Mouse (Mus musculus): ENCODE data around the gene Micu1. TPM values are rescaled to one million over a fixed set of nuclear protein-coding genes. Genes with fewer than 3 reads are reported as not detected.

The Micu1 gene
- polyA plus RNA-seq, 1 experiment, result not detected

GRCm38 (mm10) chr10:59790291-59790929 is 88.1 kb downstream of the Micu1 start:
- H3K4me3 ChIP-seq (ENCODE audit: insufficient read depth, low read depth, low read length), result no peak overlapping the region
- H3K27ac ChIP-seq (ENCODE audit: insufficient read depth, low read depth, low read length), result no peak overlapping the region
- WGBS, result 92% methylated on average over 11 of the region's 11 CpGs
- peaks cover 3% of the 10 kb centered on the region; the same call in 1 of the 2 replicates for H3K4me1 ChIP-seq (ENCODE audit: control insufficient read depth, insufficient read depth, low read length)
- no peak for TF ChIP-seq CTCF (IDR thresholded peaks at IDR 0.05; ENCODE audit: insufficient read depth, low read depth, low read length)

- H3K4me3 ChIP-seq (ENCODE audit: insufficient read depth, low read depth, low read length), result no peak overlapping the region
- 83% methylated on average over 5 of the region's 5 CpGs for WGBS
- no peaks in the 10 kb centered on the region for H3K4me1 ChIP-seq (ENCODE audit: control insufficient read depth, insufficient read depth, low read length)
- no peak overlapping the region for H3K27ac ChIP-seq (ENCODE audit: insufficient read depth, low read depth, low read length)
- no peak for TF ChIP-seq POLR2A (IDR thresholded peaks at IDR 0.05; ENCODE audit: insufficient read depth, low read depth, low read length)
- TF ChIP-seq CTCF (IDR thresholded peaks at IDR 0.05; ENCODE audit: insufficient read depth, low read depth, low read length), result no peak
These were observed 89.6 kb downstream of the Micu1 start for GRCm38 (mm10) chr10:59791896-59792295.

GRCm38 (mm10) chr10:59792575-59793176 is 90.4 kb downstream of the Micu1 start:
- no peak overlapping the region for H3K27ac ChIP-seq (ENCODE audit: insufficient read depth, low read depth, low read length)
- no peak overlapping the region for H3K4me3 ChIP-seq (ENCODE audit: insufficient read depth, low read depth, low read length)
- WGBS, result 74% methylated on average over 9 of the region's 9 CpGs
- no peak for TF ChIP-seq POLR2A (IDR thresholded peaks at IDR 0.05; ENCODE audit: insufficient read depth, low read depth, low read length)
- no peak for TF ChIP-seq CTCF (IDR thresholded peaks at IDR 0.05; ENCODE audit: insufficient read depth, low read depth, low read length)
- H3K4me1 ChIP-seq (ENCODE audit: control insufficient read depth, insufficient read depth, low read length), result no peaks in the 10 kb centered on the region

- TF ChIP-seq POLR2A (IDR thresholded peaks at IDR 0.05; ENCODE audit: insufficient read depth, low read depth, low read length) (no peak), CTCF (IDR thresholded peaks at IDR 0.05; ENCODE audit: insufficient read depth, low read depth, low read length) (no peak)
- 39% methylated on average over 3 of the region's 3 CpGs for WGBS
- no peak overlapping the region for H3K4me3 ChIP-seq (ENCODE audit: insufficient read depth, low read depth, low read length)
- no peaks in the 10 kb centered on the region for H3K4me1 ChIP-seq (ENCODE audit: control insufficient read depth, insufficient read depth, low read length)
- no peak overlapping the region for H3K27ac ChIP-seq (ENCODE audit: insufficient read depth, low read depth, low read length)
These were observed 91.2 kb downstream of the Micu1 start for GRCm38 (mm10) chr10:59793454-59793853.

GRCm38 (mm10) chr10:59795085-59795484 is 92.8 kb downstream of the Micu1 start:
- no peak overlapping the region for H3K4me3 ChIP-seq (ENCODE audit: insufficient read depth, low read depth, low read length)
- TF ChIP-seq CTCF (IDR thresholded peaks at IDR 0.05; ENCODE audit: insufficient read depth, low read depth, low read length), result no peak
- TF ChIP-seq POLR2A (IDR thresholded peaks at IDR 0.05; ENCODE audit: insufficient read depth, low read depth, low read length), result no peak
- H3K4me1 ChIP-seq (ENCODE audit: control insufficient read depth, insufficient read depth, low read length), result peaks cover 8% of the 10 kb centered on the region
- WGBS, result 97% methylated on average over 7 of the region's 7 CpGs
- H3K27ac ChIP-seq (ENCODE audit: insufficient read depth, low read depth, low read length), result no peak overlapping the region

DNA sequence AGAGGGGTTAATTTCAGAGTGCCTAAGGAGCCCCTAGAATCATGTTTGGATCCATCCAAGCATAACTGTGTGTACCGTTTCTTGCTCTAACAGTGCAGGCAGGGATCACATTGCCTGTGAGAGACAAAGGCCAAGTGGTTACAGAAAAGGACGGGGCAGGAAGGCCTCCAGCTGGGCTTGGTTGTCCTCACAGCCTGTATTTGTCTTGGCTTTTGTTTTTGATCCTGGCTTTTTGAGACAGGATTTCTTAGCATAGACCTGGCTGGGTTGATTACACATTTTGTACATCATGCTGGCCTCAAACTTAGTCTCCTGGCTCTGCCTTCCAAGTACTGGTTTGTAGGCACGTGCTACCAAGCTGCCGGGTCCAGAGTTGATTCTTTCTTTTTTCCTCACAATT is 93.6 kb downstream of the Micu1 start:
- Histone ChIP-seq H3K27ac (ENCODE audit: insufficient read depth, low read depth, low read length) (no peak overlapping the region), H3K4me3 (ENCODE audit: insufficient read depth, low read depth, low read length) (no peak overlapping the region), H3K4me1 (ENCODE audit: control insufficient read depth, insufficient read depth, low read length) (peaks cover 10% of the 10 kb centered on the region)
- WGBS, result 78% methylated on average over 4 of the region's 4 CpGs
- TF ChIP-seq POLR2A (IDR thresholded peaks at IDR 0.05; ENCODE audit: insufficient read depth, low read depth, low read length) (no peak), CTCF (IDR thresholded peaks at IDR 0.05; ENCODE audit: insufficient read depth, low read depth, low read length) (no peak)

- H3K4me3 ChIP-seq (ENCODE audit: insufficient read depth, low read depth, low read length), result no peak overlapping the region
- 70% methylated on average over 3 of the region's 3 CpGs for WGBS
- no peak overlapping the region for H3K27ac ChIP-seq (ENCODE audit: insufficient read depth, low read depth, low read length)
- TF ChIP-seq CTCF (IDR thresholded peaks at IDR 0.05; ENCODE audit: insufficient read depth, low read depth, low read length) (no peak), POLR2A (IDR thresholded peaks at IDR 0.05; ENCODE audit: insufficient read depth, low read depth, low read length) (no peak)
- H3K4me1 ChIP-seq (ENCODE audit: control insufficient read depth, insufficient read depth, low read length), result peaks cover 10% of the 10 kb centered on the region
These were observed 96.1 kb downstream of the Micu1 start for GRCm38 (mm10) chr10:59798371-59798770.

DNA sequence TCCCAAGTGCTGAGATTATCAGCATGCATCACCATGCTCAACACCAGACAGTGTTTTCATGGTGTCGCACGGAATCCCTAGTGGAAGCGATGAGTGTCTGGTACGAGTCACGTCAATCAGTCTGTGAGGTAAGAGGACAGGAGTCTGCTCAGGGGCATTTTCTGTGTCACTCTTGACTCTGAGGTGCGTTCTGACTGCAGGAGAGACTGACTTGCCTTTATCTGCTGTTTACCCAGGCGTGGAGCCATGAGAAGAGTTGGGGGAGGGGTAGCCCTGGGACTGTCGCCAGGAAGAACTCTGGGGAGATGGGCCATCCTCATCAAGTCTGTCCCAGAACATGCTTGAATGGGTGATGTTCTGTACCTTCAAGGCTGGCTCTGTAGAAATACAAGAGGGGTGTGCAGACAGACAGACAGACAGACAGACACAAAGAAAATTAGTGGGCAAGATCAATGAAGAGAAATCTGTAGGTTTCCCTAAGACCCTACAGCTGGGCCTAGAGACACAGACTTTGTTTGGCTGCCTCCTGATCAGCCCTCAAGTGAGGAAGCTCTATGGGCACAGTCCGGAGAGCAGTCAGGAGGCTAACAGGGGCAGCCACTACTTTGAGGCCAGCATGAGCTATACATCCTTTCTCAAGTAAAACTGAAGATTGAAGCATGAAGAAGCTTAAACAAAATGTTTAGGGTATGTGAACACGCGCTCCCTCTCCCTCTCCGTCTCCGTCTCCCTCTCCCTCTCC is 97.2 kb downstream of the Micu1 start:
- H3K27ac ChIP-seq (ENCODE audit: insufficient read depth, low read depth, low read length), result no peak overlapping the region

DNA sequence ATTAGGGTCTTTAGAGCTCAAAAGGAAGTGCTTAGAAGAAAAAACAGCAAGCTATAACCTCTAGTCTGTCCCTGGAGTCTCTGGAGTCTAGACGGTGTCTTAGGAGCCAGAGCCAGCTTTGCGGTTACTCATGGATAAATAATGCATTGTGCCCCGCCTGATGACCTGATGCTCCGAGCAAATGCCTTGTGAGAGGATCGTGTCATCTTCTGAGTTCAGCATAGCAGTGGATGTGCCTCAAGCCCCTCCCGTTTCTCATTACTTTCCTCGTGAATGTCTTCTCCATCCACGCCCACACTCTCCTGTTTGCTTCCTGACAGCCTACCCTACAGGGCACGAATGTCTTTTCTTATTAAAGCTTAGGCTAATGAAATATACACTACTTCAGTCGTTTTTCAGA is 97.9 kb downstream of the Micu1 start:
- WGBS, result 29% methylated on average over 10 of the region's 10 CpGs
- no peak overlapping the region for H3K27ac ChIP-seq (ENCODE audit: insufficient read depth, low read depth, low read length)
- H3K4me1 ChIP-seq (ENCODE audit: control insufficient read depth, insufficient read depth, low read length), result peaks cover 10% of the 10 kb centered on the region
- TF ChIP-seq POLR2A (IDR thresholded peaks at IDR 0.05; ENCODE audit: insufficient read depth, low read depth, low read length) (no peak), CTCF (IDR thresholded peaks at IDR 0.05; ENCODE audit: insufficient read depth, low read depth, low read length) (no peak)
- H3K4me3 ChIP-seq (ENCODE audit: insufficient read depth, low read depth, low read length), result no peak overlapping the region

More for the DNA sequence above, 97.2 kb downstream of the Micu1 start:
- TF ChIP-seq POLR2A (IDR thresholded peaks at IDR 0.05; ENCODE audit: insufficient read depth, low read depth, low read length) (no peak), CTCF (IDR thresholded peaks at IDR 0.05; ENCODE audit: insufficient read depth, low read depth, low read length) (no peak)
- 71% methylated on average over 13 of the region's 13 CpGs for WGBS
- peaks cover 10% of the 10 kb centered on the region for H3K4me1 ChIP-seq (ENCODE audit: control insufficient read depth, insufficient read depth, low read length)
- no peak overlapping the region for H3K4me3 ChIP-seq (ENCODE audit: insufficient read depth, low read depth, low read length)

Data from olfactory bulb, adult 2 months (tissue).